Mouse (Mus musculus) embryonic facial prominence, embryonic 14.5 days (tissue): ENCODE data around the gene Wdtc1. TPM values are rescaled to one million over a fixed set of nuclear protein-coding genes. Genes with fewer than 3 reads are reported as not detected.

Source experiments
- ATAC-seq: fragments of 200-750 bp; cut with Nextera tagmentation; 2 replicates; pipeline ENCODE4 v1.8.0; 2017; ENCODE audit warnings: low read depth, moderate number of reproducible peaks, moderate TSS enrichment
- DNase-seq: peaks from one replicate; pipeline ENCODE4 v3.0.0-alpha.2; 2015; ENCODE audit warnings: low spot score
- H3K27ac ChIP-seq: fragments of 300-500 bp; sonication (generic); replicated peaks from 2 replicates; pipeline ENCODE4 v1.5.1; 2014; ENCODE audit warnings: low read depth, mild to moderate bottlenecking, low read length, moderate library complexity
- H3K27me3 ChIP-seq: fragments of 300-500 bp; sonication (generic); replicated peaks from 2 replicates; pipeline ENCODE4 v1.6.1; 2014; ENCODE audit warnings: low read length; ENCODE audit not compliant: control insufficient read depth, insufficient read depth
- H3K36me3 ChIP-seq: fragments of 300-500 bp; sonication (generic); 2 replicates; pipeline ENCODE4 v1.6.1; 2014; ENCODE audit warnings: low read length, mixed read lengths; ENCODE audit not compliant: control insufficient read depth, insufficient read depth
- H3K4me1 ChIP-seq: fragments of 300-500 bp; sonication (generic); 2 replicates; pipeline ENCODE4 v1.6.1; 2014; ENCODE audit warnings: antibody characterized with exemption, low read length; ENCODE audit not compliant: control insufficient read depth, insufficient read depth
- H3K4me2 ChIP-seq: fragments of 300-500 bp; sonication (generic); 2 replicates; pipeline ENCODE4 v1.6.1; 2014; ENCODE audit warnings: low read depth, mild to moderate bottlenecking, low read length, moderate library complexity, mixed read lengths
- H3K4me3 ChIP-seq: fragments of 300-500 bp; sonication (generic); 2 replicates; pipeline ENCODE4 v1.5.1; 2014; ENCODE audit warnings: low read depth, mild to moderate bottlenecking, low read length
- H3K9ac ChIP-seq: fragments of 300-500 bp; sonication (generic); 2 replicates; pipeline ENCODE4 v1.6.1; 2014; ENCODE audit warnings: low read depth, mild to moderate bottlenecking, low read length, moderate library complexity, mixed read lengths
- H3K9me3 ChIP-seq: fragments of 300-500 bp; sonication (generic); 2 replicates; pipeline ENCODE4 v1.6.1; 2016; ENCODE audit warnings: low read length; ENCODE audit not compliant: control insufficient read depth
- WGBS: fragments of 180-500 bp; shearing (Covaris S2); extraction: QIAGEN DNeasy Blood & Tissue Kit; methylation state at CpG from one replicate; pipeline ENCODE4 v1.1.7; 2014; 5-methylcytosine and 5-hydroxymethylcytosine counted together
- polyA plus RNA-seq: library from polyadenylated mRNA; unstranded; fragments of >200 nt; fragmentation: Nextera tagmentation; extraction: Ambion mirVana; gene quantifications from 2 replicates; pipeline ENCODE4 v1.2.1, GENCODE M21; 2014

Wdtc1 gene
- polyA plus RNA-seq, 1 experiment from 2014 or later = 17.4 TPM

DNA sequence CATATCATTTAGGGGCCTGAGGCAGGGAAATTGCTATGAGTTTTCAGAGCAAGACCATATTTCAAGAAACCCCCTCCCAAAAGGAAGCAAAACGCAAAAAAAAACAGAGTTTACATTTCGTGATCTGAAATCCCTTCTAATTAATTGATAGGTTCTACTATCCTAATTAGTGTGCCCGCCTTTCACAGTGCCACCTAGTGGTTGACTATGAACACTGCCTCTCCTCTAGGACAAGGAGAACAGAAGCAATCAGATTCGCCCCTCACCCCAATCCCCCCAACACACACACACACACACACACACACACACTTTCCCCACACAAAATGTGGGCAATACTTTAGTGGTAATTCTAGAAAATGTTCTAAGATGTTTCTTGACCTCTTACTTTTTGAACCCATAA, 9.2 kb downstream of the Wdtc1 start:
- no peaks in the 10 kb centered on the region for H3K9me3 ChIP-seq
- H3K27me3 ChIP-seq = no peaks in the 10 kb centered on the region
- H3K36me3 ChIP-seq = no peaks in the 10 kb centered on the region
- 11% methylated on average over 4 of the region's 4 CpGs for WGBS
- ATAC-seq (no peak), DNase-seq (no peak)
- H3K4me2 ChIP-seq = no peak overlapping the region
- peaks cover 2% of the 10 kb centered on the region; the same call in 1 of the 2 replicates for H3K4me1 ChIP-seq
- H3K4me3 ChIP-seq = no peak overlapping the region
- H3K9ac ChIP-seq = no peak overlapping the region
- no peak overlapping the region for H3K27ac ChIP-seq

DNA sequence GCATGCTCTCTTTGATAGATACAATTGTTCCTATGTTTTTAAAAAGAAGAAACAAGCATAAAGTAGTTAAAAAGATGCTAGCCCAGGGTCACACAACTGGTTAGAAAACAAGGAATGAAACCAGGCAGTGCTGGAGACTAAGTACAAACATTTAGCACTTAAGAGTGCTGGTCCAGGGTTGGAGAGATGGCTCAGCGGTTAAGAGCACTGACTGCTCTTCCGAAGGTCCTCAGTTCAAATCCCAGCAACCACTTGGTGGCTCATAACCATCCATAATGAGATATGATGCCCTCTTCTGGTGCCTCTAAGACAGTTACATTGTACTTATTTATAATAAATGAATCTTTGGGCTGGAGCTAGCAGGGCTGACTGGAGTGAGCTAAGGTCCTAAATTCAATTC, 13.1 kb downstream of the Wdtc1 start:
- H3K9me3 ChIP-seq = no peaks in the 10 kb centered on the region
- no peak for DNase-seq
- H3K4me1 ChIP-seq = peaks cover 5% of the 10 kb centered on the region; the same call in 1 of the 2 replicates
- H3K9ac ChIP-seq = no peak overlapping the region
- H3K4me2 ChIP-seq = no peak overlapping the region
- no peak overlapping the region for H3K27ac ChIP-seq
- no peak overlapping the region for H3K4me3 ChIP-seq
- no peaks in the 10 kb centered on the region for H3K36me3 ChIP-seq
- ATAC-seq = no peak
- H3K27me3 ChIP-seq = no peaks in the 10 kb centered on the region
- 80% methylated on average over 2 of the region's 2 CpGs for WGBS

DNA sequence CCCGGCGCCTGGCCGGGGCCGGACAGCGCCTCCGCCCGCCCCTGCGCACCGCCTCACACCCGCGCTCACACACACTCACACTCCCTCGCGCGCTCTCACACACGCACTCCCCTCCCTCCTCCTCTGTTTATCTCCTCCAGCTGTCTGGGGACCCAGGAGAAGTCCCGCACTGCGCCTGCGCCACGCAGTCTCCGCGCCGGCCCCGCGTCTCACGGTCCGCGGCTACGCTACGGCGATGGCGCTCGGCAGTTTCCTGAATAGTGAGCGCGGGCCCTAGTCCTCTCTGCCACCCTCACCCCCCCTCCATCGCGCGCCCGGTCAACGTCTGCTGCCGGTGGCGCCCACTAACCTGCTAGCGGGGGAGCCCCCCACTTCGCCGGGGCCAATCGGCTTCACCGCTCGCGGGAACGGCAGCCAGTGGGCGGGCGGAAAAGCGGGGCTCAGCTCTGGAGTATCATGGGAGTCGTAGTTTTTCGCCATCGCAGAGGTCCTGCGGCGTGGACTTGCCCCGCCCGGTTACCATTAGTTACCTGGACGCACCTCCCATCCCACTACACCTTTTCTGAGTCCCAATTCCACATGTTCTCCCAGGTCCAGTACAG, 14.0 kb downstream of the Wdtc1 start:
- Histone ChIP-seq H3K27ac (peak overlapping the region; percentile 61), H3K4me2 (peak overlapping the region; percentile 69), H3K4me1 (peaks cover 5% of the 10 kb centered on the region; the same call in 1 of the 2 replicates), H3K4me3 (peak overlapping the region; percentile 69), H3K9ac (peak overlapping the region; percentile 79), H3K9me3 (no peaks in the 10 kb centered on the region), H3K27me3 (no peaks in the 10 kb centered on the region), H3K36me3 (no peaks in the 10 kb centered on the region)
- WGBS = under 1% methylated on average over 49 of the region's 60 CpGs
- peak; percentile 98 for ATAC-seq
- DNase-seq = peak; percentile 97

DNA sequence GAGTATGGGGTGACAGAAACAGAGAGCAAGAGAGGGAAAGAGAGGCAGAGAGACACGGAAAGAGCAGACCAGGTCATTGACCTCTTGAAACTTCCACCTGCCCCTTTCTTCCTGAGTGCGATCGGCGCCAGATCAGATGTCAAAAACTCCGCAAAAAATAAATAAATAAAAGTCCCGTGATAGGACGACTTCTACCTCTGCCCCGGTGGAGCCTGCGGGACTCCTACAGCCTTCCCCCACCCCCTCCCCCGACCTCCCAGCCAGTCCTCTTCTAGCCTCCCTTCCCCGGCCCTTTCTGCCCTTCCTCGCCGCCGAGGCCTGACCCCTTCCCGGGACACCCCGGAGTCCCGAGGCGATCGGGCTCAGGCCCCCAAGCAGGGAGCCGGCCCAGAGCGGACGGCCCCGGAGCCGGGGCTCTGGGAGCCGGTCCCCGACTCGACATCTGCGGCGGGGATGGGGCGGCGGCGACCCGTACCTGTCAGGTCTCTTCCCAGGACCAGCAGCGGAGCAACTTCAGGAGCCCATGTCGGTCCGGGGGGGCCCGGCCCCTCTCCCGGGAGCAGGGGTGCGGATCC, 14.7 kb downstream of the Wdtc1 start:
- H3K4me1 ChIP-seq = peaks cover 5% of the 10 kb centered on the region; the same call in 1 of the 2 replicates
- no peaks in the 10 kb centered on the region for H3K9me3 ChIP-seq
- 0% methylated on average over 15 of the region's 39 CpGs for WGBS
- ATAC-seq (no peak; the same call in 1 of the 2 replicates), DNase-seq (peak; percentile 26)
- peak overlapping the region; percentile 69 for H3K4me2 ChIP-seq
- no peaks in the 10 kb centered on the region for H3K36me3 ChIP-seq
- peak overlapping the region; percentile 79 for H3K9ac ChIP-seq
- peak overlapping the region; percentile 69 for H3K4me3 ChIP-seq
- no peaks in the 10 kb centered on the region for H3K27me3 ChIP-seq
- peak overlapping the region; percentile 61 for H3K27ac ChIP-seq

DNA sequence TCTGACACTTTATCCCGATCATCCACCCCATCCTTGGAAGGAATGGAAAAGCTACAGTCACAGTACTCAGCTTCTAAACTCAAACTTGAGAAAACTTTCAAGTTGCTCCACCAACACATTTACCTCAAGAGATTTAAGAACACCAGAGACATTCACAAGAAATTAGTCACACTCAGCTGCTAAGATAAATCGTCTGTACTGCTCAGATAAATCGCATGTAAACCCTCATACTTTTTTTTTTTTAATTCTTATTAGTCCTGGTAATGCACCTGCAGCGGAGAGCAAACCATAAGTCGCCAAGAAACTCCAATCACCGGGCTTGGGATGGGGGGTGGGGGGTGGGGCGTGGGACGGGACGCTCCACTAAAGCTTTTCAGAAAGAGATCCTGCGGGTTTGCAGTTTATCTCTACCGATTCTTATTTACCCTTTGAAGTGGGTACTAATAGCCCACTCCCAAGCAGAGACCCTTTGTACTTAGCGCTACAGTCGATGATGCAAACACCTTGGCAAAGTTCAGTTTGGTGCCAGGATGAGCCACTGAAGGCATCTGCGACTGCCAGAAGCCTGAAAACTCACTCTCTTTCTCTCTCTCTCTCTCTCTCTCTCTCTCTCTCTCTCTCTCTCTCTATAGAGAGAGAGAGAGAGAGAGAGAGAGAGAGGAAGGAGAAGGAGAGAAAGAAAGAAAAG, 15.3 kb downstream of the Wdtc1 start:
- H3K4me1 ChIP-seq = peaks cover 5% of the 10 kb centered on the region; the same call in 1 of the 2 replicates
- H3K36me3 ChIP-seq = no peaks in the 10 kb centered on the region
- no peak overlapping the region for H3K27ac ChIP-seq
- H3K4me3 ChIP-seq = peak overlapping the region; percentile 69
- H3K9ac ChIP-seq = peak overlapping the region; percentile 79
- 11% methylated on average over 14 of the region's 14 CpGs for WGBS
- DNase-seq (no peak), ATAC-seq (no peak)
- H3K27me3 ChIP-seq = no peaks in the 10 kb centered on the region
- H3K9me3 ChIP-seq = no peaks in the 10 kb centered on the region
- peak overlapping the region; percentile 69 for H3K4me2 ChIP-seq

DNA sequence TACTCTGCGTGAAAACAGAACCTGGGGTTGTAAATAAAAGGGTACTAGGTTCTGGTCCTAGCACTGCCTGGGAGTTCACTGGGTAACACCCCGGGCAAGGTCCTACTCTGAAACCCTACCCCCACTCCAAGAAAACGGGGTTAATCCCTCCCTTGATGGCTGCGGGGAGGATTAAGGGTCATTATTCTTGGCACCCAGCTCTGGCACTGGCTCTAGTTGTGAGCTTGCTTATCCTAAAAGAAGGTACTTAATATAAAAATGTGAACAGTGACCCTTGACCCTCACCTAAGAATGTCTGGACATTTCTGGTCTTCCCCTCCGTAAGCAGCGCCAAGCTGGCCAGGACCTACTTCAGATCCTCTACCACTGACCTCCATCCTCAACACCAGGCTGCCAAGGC, 20.0 kb downstream of the Wdtc1 start:
- Histone ChIP-seq H3K4me2 (no peak overlapping the region), H3K36me3 (no peaks in the 10 kb centered on the region), H3K27ac (no peak overlapping the region), H3K9ac (no peak overlapping the region), H3K27me3 (no peaks in the 10 kb centered on the region), H3K9me3 (no peaks in the 10 kb centered on the region), H3K4me3 (no peak overlapping the region), H3K4me1 (peaks cover 5% of the 10 kb centered on the region; the same call in 1 of the 2 replicates)
- WGBS = 54% methylated on average over 6 of the region's 6 CpGs
- DNase-seq (no peak), ATAC-seq (no peak)

DNA sequence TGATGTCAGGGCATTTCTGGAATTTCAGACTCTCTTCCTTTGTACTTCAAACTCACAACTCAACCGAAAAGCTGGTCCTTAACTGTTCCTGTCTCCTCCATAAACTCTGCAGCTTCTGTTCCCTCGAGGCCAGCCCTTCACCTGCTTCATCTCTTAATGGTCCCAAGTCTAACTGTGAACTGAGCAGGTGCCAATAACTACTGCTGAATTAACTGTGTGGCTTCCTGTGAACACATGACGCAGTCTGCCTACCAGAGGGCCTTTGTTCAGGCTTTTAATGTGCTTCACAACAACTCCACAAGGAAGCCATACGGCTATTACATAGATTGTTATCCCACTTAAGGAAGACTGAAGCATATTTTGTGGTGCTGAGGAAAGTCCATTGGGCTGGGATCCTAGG, 23.0 kb downstream of the Wdtc1 start:
- 83% methylated on average over 4 of the region's 4 CpGs for WGBS
- Histone ChIP-seq H3K27ac (no peak overlapping the region), H3K4me2 (no peak overlapping the region), H3K4me1 (no peaks in the 10 kb centered on the region), H3K9ac (no peak overlapping the region), H3K27me3 (no peaks in the 10 kb centered on the region), H3K36me3 (no peaks in the 10 kb centered on the region), H3K9me3 (no peaks in the 10 kb centered on the region), H3K4me3 (no peak overlapping the region)
- DNase-seq (no peak), ATAC-seq (no peak)

DNA sequence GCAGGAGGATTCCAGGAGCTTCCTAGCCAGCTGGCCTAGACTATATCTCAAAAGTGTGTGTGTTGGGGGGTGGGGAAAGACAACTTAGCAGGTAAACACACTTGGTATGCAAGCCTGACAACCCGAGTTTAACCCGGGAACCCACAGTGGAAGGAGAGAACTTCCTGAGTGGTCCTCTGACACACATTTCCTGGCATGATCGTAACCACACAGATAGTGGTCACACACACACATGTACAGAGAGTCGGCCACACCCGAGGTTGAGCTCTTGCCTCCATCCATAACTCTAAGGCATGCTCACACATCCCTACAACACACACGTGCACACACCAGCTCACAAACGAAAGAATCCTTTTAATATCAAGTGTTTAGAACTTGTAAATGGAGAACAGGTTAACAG, 25.2 kb downstream of the Wdtc1 start:
- ATAC-seq (no peak), DNase-seq (no peak)
- Histone ChIP-seq H3K9me3 (no peaks in the 10 kb centered on the region), H3K4me3 (no peak overlapping the region), H3K27me3 (no peaks in the 10 kb centered on the region), H3K4me1 (no peaks in the 10 kb centered on the region), H3K36me3 (0 out of 2 replicates have a peak, but pooled peaks cover 5% of the 10 kb centered on the region), H3K27ac (no peak overlapping the region), H3K4me2 (no peak overlapping the region), H3K9ac (no peak overlapping the region)
- 67% methylated on average over 7 of the region's 7 CpGs for WGBS
